Mouse (Mus musculus) forebrain, embryonic 11.5 days (tissue): ENCODE measurements around the gene Nf2. TPM values are rescaled to one million over a fixed set of nuclear protein-coding genes. Genes with fewer than 3 reads are reported as not detected.
"Not testable (repeated sequence)": the region's sequence is repeated elsewhere in the genome, so short reads cannot be mapped to it uniquely, and the experiment has no call there.

Source experiments
- ATAC-seq: fragments of 200-750 bp; cut with Nextera tagmentation; replicated peaks from 2 replicates; pipeline ENCODE4 v1.8.0; 2017; ENCODE audit warnings: moderate TSS enrichment; ENCODE audit not compliant: low FRiP score
- DNase-seq: peaks from one replicate; pipeline ENCODE4 v3.0.0-alpha.2; 2017; ENCODE audit warnings: low spot score
- H3K27ac ChIP-seq: fragments of 300-500 bp; sonication (generic); 2 replicates; pipeline ENCODE4 v1.5.1; 2014; ENCODE audit warnings: low read depth, low read length
- H3K27me3 ChIP-seq: fragments of 300-500 bp; sonication (generic); 2 replicates; pipeline ENCODE4 v1.6.1; 2014; ENCODE audit warnings: mild to moderate bottlenecking, low read length, mixed read lengths; ENCODE audit not compliant: control insufficient read depth, insufficient read depth
- H3K36me3 ChIP-seq: fragments of 300-500 bp; sonication (generic); 2 replicates; pipeline ENCODE4 v1.6.1; 2014; ENCODE audit warnings: mild to moderate bottlenecking, low read length, moderate library complexity, mixed read lengths; ENCODE audit not compliant: control insufficient read depth, insufficient read depth
- H3K4me1 ChIP-seq: fragments of 300-500 bp; sonication (generic); replicated peaks from 2 replicates; pipeline ENCODE4 v1.6.1; 2014; ENCODE audit warnings: low read length, mixed read lengths; ENCODE audit not compliant: control insufficient read depth, insufficient read depth
- H3K4me2 ChIP-seq: fragments of 300-500 bp; sonication (generic); 2 replicates; pipeline ENCODE4 v1.6.1; 2014; ENCODE audit warnings: low read depth, mild to moderate bottlenecking, low read length, moderate library complexity, mixed read lengths; ENCODE audit not compliant: severe bottlenecking
- H3K4me3 ChIP-seq: fragments of 300-500 bp; sonication (generic); 2 replicates; pipeline ENCODE4 v1.5.1; 2014; ENCODE audit warnings: low read depth, low read length
- H3K9ac ChIP-seq: fragments of 300-500 bp; sonication (generic); 2 replicates; pipeline ENCODE4 v1.6.1; 2014; ENCODE audit warnings: low read length
- H3K9me3 ChIP-seq: fragments of 300-500 bp; sonication (generic); 2 replicates; pipeline ENCODE4 v1.6.1; 2016; ENCODE audit warnings: low read length, mixed read lengths; ENCODE audit not compliant: control insufficient read depth
- WGBS: fragments of 180-500 bp; shearing (Covaris S2); extraction: QIAGEN DNeasy Blood & Tissue Kit; methylation state at CpG from one replicate; pipeline ENCODE4 v1.1.7; 2014; 5-methylcytosine and 5-hydroxymethylcytosine counted together
- polyA plus RNA-seq: library from polyadenylated mRNA; unstranded; fragments of >200 nt; fragmentation: Nextera tagmentation; extraction: Ambion mirVana; gene quantifications from 2 replicates; pipeline ENCODE4 v1.2.1, GENCODE M21; 2014

The Nf2 gene
- polyA plus RNA-seq, 1 experiment from 2014 or later = 57.4 TPM

DNA sequence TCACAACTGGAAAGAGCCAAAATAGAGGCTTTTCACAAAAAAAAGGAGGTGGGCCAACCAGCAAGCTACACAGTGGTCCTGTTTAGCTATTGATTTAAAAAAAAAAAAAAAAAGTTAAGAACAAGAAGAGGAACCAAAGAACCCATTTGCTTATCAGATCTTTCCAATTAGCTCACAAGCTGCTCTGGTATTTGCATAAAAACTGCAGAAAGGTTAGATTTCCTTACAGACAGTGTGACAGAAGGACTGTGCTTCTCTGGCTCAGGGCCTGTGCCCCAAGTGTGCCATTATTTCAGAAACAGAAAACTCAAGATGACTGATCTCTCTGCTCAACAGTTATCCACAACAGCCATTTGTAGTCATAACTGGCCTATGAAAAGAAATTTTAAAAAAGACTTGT is 18.3 kb downstream of the Nf2 start:
- ATAC-seq (no peak), DNase-seq (no peak)
- Histone ChIP-seq H3K9me3 (no peaks in the 10 kb centered on the region), H3K27ac (no peak overlapping the region), H3K27me3 (no peaks in the 10 kb centered on the region), H3K4me2 (no peak overlapping the region), H3K4me1 (no peaks in the 10 kb centered on the region), H3K4me3 (no peak overlapping the region), H3K36me3 (no peaks in the 10 kb centered on the region), H3K9ac (no peak overlapping the region)

DNA sequence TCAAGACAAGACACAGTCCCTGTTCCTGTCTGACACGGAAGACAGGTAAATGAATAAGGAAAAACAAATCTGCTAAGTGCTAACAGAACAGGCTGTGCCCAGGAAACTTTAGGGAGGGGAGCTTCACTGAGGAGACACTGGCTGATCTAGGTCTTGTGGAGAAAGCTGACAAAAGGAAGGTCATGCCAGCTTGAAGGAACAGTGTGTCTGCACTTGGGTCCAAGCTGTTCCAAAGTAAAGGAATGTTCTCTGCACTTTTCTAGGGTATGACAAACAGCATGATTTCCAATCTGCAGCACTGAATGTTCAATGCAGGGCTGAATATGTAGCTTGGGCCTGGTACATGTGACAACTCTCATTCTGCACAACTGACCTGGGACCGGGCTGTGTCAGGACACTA is 21.4 kb downstream of the Nf2 start:
- no peak for DNase-seq
- ATAC-seq = no peak
- Histone ChIP-seq H3K36me3 (no peaks in the 10 kb centered on the region), H3K4me3 (no peak overlapping the region), H3K27me3 (no peaks in the 10 kb centered on the region), H3K9ac (no peak overlapping the region), H3K27ac (no peak overlapping the region), H3K9me3 (no peaks in the 10 kb centered on the region), H3K4me1 (no peaks in the 10 kb centered on the region), H3K4me2 (no peak overlapping the region)
- 91% methylated on average over 2 of the region's 2 CpGs for WGBS

GRCm38 (mm10) chr11:4827340-4827739 is 22.0 kb downstream of the Nf2 start:
- no peak overlapping the region for H3K27ac ChIP-seq
- H3K9ac ChIP-seq = no peak overlapping the region
- H3K9me3 ChIP-seq = no peaks in the 10 kb centered on the region
- H3K27me3 ChIP-seq = no peaks in the 10 kb centered on the region
- no peaks in the 10 kb centered on the region for H3K36me3 ChIP-seq
- no peaks in the 10 kb centered on the region for H3K4me1 ChIP-seq
- ATAC-seq = no peak
- DNase-seq = no peak
- H3K4me2 ChIP-seq = no peak overlapping the region
- H3K4me3 ChIP-seq = no peak overlapping the region

DNA sequence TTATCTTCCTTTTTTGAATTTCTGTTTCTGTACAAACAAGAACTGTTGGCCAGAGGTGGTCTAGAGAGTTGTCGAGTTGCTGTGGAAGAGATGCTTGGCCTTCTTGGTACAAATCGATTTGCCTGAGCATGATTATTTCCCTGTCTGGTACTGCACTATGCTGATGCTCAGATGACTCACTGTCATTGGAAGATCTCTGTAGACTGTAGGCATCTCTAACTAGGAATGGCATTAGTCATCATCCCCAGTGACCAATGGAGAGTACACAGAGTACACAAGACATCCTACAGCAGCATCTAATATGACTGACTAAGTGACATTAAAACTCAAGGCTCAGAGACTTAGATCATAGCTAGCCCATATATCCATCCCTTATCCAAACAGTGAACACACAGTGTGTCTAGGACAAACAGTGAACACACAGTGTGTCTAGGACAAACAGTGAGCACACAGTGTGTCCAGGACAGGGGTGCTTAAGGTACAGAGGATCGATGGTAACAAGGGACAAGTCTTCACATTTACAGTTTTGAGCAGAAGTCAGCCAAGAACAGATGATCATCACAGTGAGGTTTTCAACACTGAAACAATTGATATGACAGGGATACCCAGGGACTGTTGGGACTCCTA is 23.1 kb downstream of the Nf2 start:
- Histone ChIP-seq H3K36me3 (no peaks in the 10 kb centered on the region), H3K9me3 (no peaks in the 10 kb centered on the region), H3K27ac (no peak overlapping the region), H3K4me1 (no peaks in the 10 kb centered on the region), H3K4me3 (no peak overlapping the region), H3K27me3 (no peaks in the 10 kb centered on the region), H3K9ac (no peak overlapping the region), H3K4me2 (no peak overlapping the region)
- 92% methylated on average over 3 of the region's 3 CpGs for WGBS
- no peak for DNase-seq
- ATAC-seq = no peak

GRCm38 (mm10) chr11:4823655-4824312 is 25.6 kb downstream of the Nf2 start:
- Histone ChIP-seq H3K27ac (no peak overlapping the region), H3K27me3 (no peaks in the 10 kb centered on the region), H3K9me3 (no peaks in the 10 kb centered on the region), H3K4me1 (no peaks in the 10 kb centered on the region), H3K4me2 (no peak overlapping the region), H3K4me3 (no peak overlapping the region), H3K36me3 (no peaks in the 10 kb centered on the region), H3K9ac (no peak overlapping the region)
- 90% methylated on average over 6 of the region's 6 CpGs for WGBS
- ATAC-seq (no peak), DNase-seq (no peak)

GRCm38 (mm10) chr11:4822446-4822842 is 26.9 kb downstream of the Nf2 start:
- not testable (repeated sequence) for H3K4me2 ChIP-seq

GRCm38 (mm10) chr11:4821492-4822445 is 27.6 kb downstream of the Nf2 start:
- Histone ChIP-seq H3K27ac (no peak overlapping the region), H3K36me3 (no peaks in the 10 kb centered on the region), H3K4me1 (no peaks in the 10 kb centered on the region), H3K9me3 (no peaks in the 10 kb centered on the region), H3K4me2 (no peak overlapping the region), H3K27me3 (no peaks in the 10 kb centered on the region), H3K9ac (no peak overlapping the region), H3K4me3 (no peak overlapping the region)
- no peak for ATAC-seq
- 42% methylated on average over 7 of the region's 7 CpGs for WGBS
- DNase-seq = no peak

More at GRCm38 (mm10) chr11:4822446-4822842, 26.9 kb downstream of the Nf2 start:
- not testable (repeated sequence) for DNase-seq, H3K36me3 ChIP-seq, ATAC-seq, H3K27ac ChIP-seq, H3K4me1 ChIP-seq, H3K9ac ChIP-seq, H3K4me3 ChIP-seq, H3K9me3 ChIP-seq, H3K27me3 ChIP-seq
- 88% methylated on average over 4 of the region's 4 CpGs for WGBS

DNA sequence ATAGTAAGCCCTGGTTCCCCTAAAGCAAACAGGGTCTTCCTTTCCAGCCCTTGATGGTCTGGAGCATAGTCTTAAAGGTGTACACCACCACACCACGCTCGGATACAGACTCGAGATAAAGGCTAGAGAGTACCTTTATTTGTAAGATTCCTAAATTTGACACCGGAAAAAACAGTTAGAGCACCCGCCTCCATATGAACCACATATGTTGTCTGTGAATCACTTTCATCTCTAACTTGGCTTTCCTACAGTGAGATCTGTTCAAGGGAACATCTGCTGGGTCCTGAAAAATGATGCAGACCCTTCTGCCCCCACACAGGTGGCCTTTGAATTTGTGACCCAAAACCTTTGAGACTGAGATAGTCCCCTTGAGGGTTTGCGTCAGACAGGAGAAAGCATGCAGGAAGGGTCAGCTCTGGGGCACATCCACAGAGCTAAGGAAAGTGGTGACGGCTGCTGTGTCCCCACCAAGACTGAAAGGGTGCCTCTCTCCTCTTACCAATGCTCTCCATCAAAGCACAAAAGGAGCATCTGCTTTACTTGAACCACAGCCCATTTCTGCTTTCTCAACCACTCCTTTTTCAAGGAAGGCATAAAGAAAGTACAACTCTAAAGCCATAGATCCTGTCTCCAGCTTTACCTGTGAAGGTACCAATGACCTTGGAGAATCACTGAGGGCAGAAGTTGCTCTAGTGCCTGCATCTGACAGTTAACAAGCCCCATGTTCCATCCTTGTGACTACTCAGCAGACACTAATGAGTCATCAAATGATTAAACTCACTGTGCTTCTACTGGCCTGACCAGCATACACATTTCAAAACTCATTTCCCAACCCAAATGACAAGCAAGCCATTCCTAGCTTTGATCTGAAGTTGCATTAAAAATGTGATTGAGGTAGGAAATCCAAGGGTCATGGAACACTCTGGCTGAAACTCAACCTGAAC is 34.6 kb downstream of the Nf2 start:
- no peak for DNase-seq
- H3K4me3 ChIP-seq = no peak overlapping the region
- no peaks in the 10 kb centered on the region; the same call in 1 of the 2 replicates for H3K36me3 ChIP-seq
- no peak overlapping the region for H3K9ac ChIP-seq
- no peaks in the 10 kb centered on the region for H3K9me3 ChIP-seq
- H3K27me3 ChIP-seq = no peaks in the 10 kb centered on the region
- 89% methylated on average over 7 of the region's 7 CpGs for WGBS
- no peaks in the 10 kb centered on the region for H3K4me1 ChIP-seq
- no peak for ATAC-seq
- H3K27ac ChIP-seq = no peak overlapping the region
- no peak overlapping the region for H3K4me2 ChIP-seq
